Mouse (Mus musculus): ENCODE measurements at regions not wholly inside any gene's neighbourhood (a gene's known extent, or its start where the extent isn't known, plus 50 kb on each side); places are given as distances from the start of the nearest gene placed in this dataset.

- no peak for ATAC-seq (replicated peaks; ENCODE audit: insufficient number of reproducible peaks, low FRiP score, low TSS enrichment, poor library complexity, severe bottlenecking)
Measured at GRCm38 (mm10) chr1:155472112-155472955, 55.1 kb upstream of the Xpr1 start.

- no peak for ATAC-seq (replicated peaks; ENCODE audit: insufficient number of reproducible peaks, low FRiP score, low TSS enrichment, poor library complexity, severe bottlenecking)
Measured at GRCm38 (mm10) chr1:155472956-155473646, 55.9 kb upstream of the Xpr1 start.

- ATAC-seq (replicated peaks; ENCODE audit: insufficient number of reproducible peaks, low FRiP score, low TSS enrichment, poor library complexity, severe bottlenecking): no peak
Measured at GRCm38 (mm10) chr1:155474973-155475372, 57.8 kb upstream of the Xpr1 start.

GRCm38 (mm10) chr1:155476237-155476636 is 59.0 kb upstream of the Xpr1 start:
- ATAC-seq (replicated peaks; ENCODE audit: insufficient number of reproducible peaks, low FRiP score, low TSS enrichment, poor library complexity, severe bottlenecking): peak; percentile 66

GRCm38 (mm10) chr1:155482148-155482547 is 64.9 kb upstream of the Xpr1 start:
- ATAC-seq (replicated peaks; ENCODE audit: insufficient number of reproducible peaks, low FRiP score, low TSS enrichment, poor library complexity, severe bottlenecking): no peak

GRCm38 (mm10) chr1:155482760-155483159 is 65.5 kb upstream of the Xpr1 start:
- no peak for ATAC-seq (replicated peaks; ENCODE audit: insufficient number of reproducible peaks, low FRiP score, low TSS enrichment, poor library complexity, severe bottlenecking)

GRCm38 (mm10) chr1:155483693-155484092 is 66.5 kb upstream of the Xpr1 start:
- ATAC-seq (replicated peaks; ENCODE audit: insufficient number of reproducible peaks, low FRiP score, low TSS enrichment, poor library complexity, severe bottlenecking): peak; percentile 59; the same call in 1 of the 2 replicates

GRCm38 (mm10) chr1:155487796-155488195 is 70.1 kb upstream of the Acbd6 start:
- no peak for ATAC-seq (replicated peaks; ENCODE audit: insufficient number of reproducible peaks, low FRiP score, low TSS enrichment, poor library complexity, severe bottlenecking)

GRCm38 (mm10) chr1:155488966-155489661 is 68.8 kb upstream of the Acbd6 start:
- ATAC-seq (replicated peaks; ENCODE audit: insufficient number of reproducible peaks, low FRiP score, low TSS enrichment, poor library complexity, severe bottlenecking): no peak

- ATAC-seq (replicated peaks; ENCODE audit: insufficient number of reproducible peaks, low FRiP score, low TSS enrichment, poor library complexity, severe bottlenecking): no peak
Measured at GRCm38 (mm10) chr1:155490131-155490530, 67.8 kb upstream of the Acbd6 start.

- ATAC-seq (replicated peaks; ENCODE audit: insufficient number of reproducible peaks, low FRiP score, low TSS enrichment, poor library complexity, severe bottlenecking): no peak
Measured at GRCm38 (mm10) chr1:155491205-155492026, 66.5 kb upstream of the Acbd6 start.

- no peak for ATAC-seq (replicated peaks; ENCODE audit: insufficient number of reproducible peaks, low FRiP score, low TSS enrichment, poor library complexity, severe bottlenecking)
Measured at GRCm38 (mm10) chr1:155493333-155493732, 64.6 kb upstream of the Acbd6 start.

GRCm38 (mm10) chr1:155493799-155494198 is 64.1 kb upstream of the Acbd6 start:
- no peak for ATAC-seq (replicated peaks; ENCODE audit: insufficient number of reproducible peaks, low FRiP score, low TSS enrichment, poor library complexity, severe bottlenecking)

GRCm38 (mm10) chr1:155494347-155494746 is 63.6 kb upstream of the Acbd6 start:
- no peak for ATAC-seq (replicated peaks; ENCODE audit: insufficient number of reproducible peaks, low FRiP score, low TSS enrichment, poor library complexity, severe bottlenecking)

- no peak for ATAC-seq (replicated peaks; ENCODE audit: insufficient number of reproducible peaks, low FRiP score, low TSS enrichment, poor library complexity, severe bottlenecking)
Measured at GRCm38 (mm10) chr1:155499735-155500134, 58.2 kb upstream of the Acbd6 start.

GRCm38 (mm10) chr1:155502867-155503266 is 55.1 kb upstream of the Acbd6 start:
- no peak for ATAC-seq (replicated peaks; ENCODE audit: insufficient number of reproducible peaks, low FRiP score, low TSS enrichment, poor library complexity, severe bottlenecking)

- ATAC-seq (replicated peaks; ENCODE audit: insufficient number of reproducible peaks, low FRiP score, low TSS enrichment, poor library complexity, severe bottlenecking): no peak
Measured at GRCm38 (mm10) chr1:155504581-155505328, 53.2 kb upstream of the Acbd6 start.
